Mouse (Mus musculus) spleen, embryonic (tissue): ENCODE data around the gene Rfx2.

Experiments
- CTCF ChIA-PET: fragments of 350-600 bp; sonication (Branson Sonifier 250); formaldehyde crosslinking; loops from one replicate; lab custom pipeline; 2022; lab: Charles Lee

Gene Rfx2

DNA sequence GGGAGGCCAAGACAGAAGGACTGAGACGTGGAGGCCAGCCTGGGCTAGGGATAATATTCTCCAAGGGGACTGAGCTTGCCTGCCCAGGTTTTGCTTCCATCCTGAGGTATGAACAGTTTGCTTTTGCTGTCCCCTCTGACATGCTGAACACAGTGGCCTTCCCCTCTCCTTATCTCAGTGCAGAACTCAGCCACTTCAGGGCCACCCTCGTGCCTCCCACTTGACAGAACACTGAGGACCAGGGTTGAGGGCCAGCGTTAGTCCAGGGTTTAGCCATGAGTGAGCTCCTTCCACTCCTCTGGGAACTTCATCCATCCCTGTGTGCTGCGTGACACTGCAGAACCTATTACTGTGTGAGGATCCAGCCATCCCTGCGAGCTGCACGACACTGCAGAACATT is 41.5 kb downstream of the Rfx2 start:
- CTCF ChIA-PET, result no interaction called here

DNA sequence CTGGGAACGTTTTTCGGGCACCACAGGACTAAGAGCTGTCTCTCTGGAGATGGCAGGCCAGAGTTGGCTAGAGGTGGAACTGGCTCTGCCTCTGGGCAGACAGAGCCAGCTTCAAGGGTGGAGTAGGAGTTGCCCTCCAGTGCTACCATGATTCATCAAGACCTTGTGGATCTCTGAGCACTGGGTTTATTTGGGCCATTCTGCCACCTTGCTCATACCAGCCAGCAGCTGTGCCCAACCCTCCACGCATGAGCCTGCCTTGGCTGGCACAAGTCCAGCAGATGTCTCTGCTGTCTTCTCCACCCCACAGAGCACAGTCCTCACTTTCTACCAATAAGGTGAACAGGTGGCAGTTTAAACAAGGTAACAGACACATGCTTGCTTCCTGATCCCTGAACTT is 41.9 kb downstream of the Rfx2 start:
- CTCF ChIA-PET, result interaction anchor here (0.6 kb wide), 1 partner anchor 17 kb away, joined by 4 read pairs; no protein-coding TSS in a partner anchor

DNA sequence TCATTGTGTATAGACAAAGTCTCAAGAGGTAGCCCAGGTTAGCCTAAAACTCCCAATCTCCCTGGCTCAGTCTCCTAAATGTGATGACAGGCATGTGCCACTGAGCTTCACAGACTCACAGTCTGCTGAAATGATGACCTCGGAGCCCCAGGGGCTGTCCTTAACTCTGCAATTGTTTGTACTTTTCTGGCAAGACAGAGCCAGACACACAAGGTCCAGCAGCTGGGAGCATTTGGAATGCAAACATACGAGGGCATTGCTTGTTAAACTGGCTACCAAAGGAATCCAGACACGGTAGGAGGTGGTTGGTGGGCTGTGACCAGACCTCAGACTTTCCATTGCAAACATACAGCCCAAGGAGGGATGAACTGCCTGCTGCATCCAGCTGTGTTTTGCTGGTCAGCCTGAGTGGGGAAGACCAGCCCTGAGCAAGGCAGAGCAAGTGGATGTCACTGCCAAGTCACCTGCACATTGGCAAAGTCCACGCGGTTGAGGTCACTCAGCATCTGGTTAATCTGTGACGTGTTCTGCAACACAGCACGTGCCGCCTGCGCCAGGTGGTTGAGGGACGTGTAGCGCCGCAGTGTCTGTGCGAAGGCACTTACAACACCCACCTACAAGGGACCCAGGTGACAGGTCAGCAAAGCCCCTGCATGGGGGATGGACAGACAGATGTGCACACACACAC is 50.4 kb downstream of the Rfx2 start:
- CTCF ChIA-PET, result no interaction called here

DNA sequence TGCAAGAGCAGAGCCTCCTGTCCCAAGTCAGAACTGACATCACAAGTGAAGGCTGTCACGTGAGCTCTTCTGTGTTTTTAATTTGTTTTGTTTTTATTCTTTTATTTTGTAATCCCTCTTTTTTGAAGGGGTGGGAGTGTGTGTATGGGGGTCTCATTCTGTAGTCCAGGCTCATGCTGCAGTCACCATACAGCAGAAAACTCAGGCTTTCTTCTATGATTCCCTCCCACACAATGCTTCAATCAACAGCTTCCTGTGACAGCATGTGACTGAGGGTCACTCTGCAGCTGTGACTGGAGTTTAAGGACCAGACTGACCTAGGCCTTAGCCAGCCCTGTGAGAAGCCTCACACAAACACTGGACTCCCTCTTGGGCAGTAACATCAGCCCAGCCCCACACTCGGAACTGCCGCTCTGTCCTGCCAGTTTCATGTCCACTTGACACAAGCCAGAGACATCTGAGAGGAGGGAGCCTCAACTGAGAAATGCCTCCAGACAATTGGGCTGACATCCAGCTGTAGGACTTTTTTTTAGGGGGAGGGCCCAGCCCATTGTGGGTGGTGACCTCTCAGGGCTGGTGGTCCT is 51.9 kb downstream of the Rfx2 start:
- CTCF ChIA-PET, result no interaction called here

GRCm38 (mm10) chr17:56777568-56777967 is 53.2 kb downstream of the Rfx2 start:
- CTCF ChIA-PET, result no interaction called here

GRCm38 (mm10) chr17:56769950-56770349 is 60.9 kb downstream of the Rfx2 start, which contains the start of gene Prr22:
Prr22 (plus strand) TSS chr17:56770250.
- CTCF ChIA-PET, result no interaction called here

DNA sequence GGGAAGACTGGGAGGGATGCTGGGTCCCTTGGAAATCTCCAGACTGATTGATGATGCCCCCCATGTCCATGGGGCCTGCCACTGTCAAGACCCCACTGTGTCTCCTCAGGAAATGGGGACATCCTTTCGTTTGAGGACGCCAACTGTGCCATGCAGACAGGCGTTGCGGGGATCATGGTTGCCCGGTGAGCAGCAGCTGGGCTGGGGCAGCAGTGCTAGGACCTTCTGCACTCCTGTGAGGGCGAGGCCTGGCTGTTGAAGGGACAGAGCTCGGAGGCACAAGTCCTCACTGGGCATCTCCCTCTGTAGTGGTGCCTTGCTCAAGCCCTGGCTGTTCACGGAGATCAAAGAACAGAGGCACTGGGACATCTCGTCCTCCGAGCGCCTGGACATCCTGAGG is 61.9 kb downstream of the Rfx2 start:
- CTCF ChIA-PET, result no interaction called here

DNA sequence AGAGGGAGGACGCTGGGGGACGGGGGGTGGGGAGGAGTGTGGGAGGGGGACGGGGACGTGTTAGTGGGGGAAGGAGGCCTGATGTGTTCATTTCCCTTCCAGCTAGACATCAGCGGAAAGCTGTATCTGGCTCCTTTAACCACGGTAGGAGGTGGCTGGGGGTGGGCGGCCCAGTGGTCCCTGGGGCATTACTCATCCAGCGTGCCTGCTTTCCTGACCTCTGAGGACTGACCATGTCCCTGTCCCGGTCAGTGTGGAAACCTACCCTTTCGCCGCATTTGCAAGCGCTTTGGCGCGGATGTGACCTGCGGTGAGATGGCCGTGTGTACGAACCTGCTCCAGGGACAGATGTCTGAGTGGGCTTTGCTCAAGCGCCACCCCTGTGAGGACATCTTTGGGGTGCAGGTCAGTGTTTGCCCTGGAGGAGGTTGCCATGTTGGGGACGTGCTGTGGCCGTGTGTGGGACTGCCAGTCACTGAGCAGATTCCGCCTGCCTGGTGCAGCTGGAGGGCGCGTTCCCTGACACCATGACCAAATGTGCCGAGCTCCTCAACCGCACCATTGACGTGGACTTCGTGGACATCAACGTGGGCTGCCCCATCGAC is 63.2 kb downstream of the Rfx2 start:
- CTCF ChIA-PET, result no interaction called here

GRCm38 (mm10) chr17:56766631-56767405 is 64.0 kb downstream of the Rfx2 start:
- CTCF ChIA-PET, result no interaction called here

- CTCF ChIA-PET, result interaction anchor here (0.6 to 1.0 kb wide), 2 partner anchors 232 to 501 kb away, joined by 3 read pairs; partner anchors contain the start of gene Alkbh7
Measured at GRCm38 (mm10) chr17:56765431-56765830, 65.4 kb downstream of the Rfx2 start.

GRCm38 (mm10) chr17:56764474-56765354 is 66.1 kb downstream of the Rfx2 start, which contains the start of gene Dus3l:
Dus3l (plus strand) TSS chr17:56764757.
- CTCF ChIA-PET, result interaction anchor here (0.6 to 1.0 kb wide), 2 partner anchors 233 to 501 kb away, joined by 3 read pairs; partner anchors contain the start of gene Alkbh7

DNA sequence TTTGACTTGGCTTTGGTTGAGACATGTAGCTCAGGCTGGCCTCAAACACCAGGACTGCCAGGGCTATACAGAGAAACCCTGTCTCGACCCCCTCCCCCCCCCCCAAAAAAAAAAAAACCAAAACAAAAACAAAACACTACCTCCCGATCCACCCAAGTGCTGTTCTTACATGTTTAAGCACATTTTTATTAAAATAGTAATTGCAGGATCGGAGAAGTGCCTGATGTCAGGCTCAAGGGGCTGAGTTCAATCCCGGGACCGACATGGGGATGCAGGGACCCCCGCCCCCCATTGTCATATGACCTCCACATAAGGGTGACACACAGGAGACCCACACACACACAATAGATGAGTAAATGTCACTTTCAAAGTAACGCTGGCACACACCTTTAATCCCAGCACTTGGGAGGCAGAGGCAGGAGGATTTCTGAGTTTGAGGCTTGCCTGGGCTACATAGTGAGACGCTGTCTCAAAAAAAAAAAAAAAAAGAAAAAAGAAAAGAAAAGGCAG is 67.0 kb downstream of the Rfx2 start:
- CTCF ChIA-PET, result no interaction called here

GRCm38 (mm10) chr17:56762769-56763731 is 67.8 kb downstream of the Rfx2 start:
- CTCF ChIA-PET, result interaction anchor here (0.5 kb wide), 1 partner anchor 133 kb away, joined by 3 read pairs; no protein-coding TSS in a partner anchor

- CTCF ChIA-PET, result interaction anchor here (0.6 kb wide), 2 partner anchors 70 to 624 kb away, joined by 5 to 6 read pairs; no protein-coding TSS in a partner anchor
Measured at GRCm38 (mm10) chr17:56761991-56762410, 68.8 kb downstream of the Rfx2 start.

DNA sequence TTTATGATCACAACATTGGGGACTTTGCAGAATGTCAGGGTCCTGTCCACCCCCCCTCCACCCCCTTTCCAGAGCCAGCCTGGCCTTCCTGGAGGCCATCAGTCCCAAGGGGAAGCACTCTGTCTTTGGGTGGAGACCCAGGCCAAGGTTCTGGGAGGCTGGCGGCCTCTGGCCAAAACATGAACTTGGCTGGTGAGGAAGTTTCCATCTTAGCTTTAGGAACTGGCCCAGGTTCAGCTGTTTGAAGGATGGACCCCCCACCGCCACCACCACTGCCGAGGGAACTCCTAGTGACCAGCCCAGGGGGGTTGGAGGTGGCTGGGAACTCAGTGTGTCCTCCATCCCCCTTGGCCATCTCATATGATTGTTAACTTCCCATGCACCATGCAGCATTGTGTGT is 69.7 kb downstream of the Rfx2 start:
- CTCF ChIA-PET, result interaction anchor here (0.7 kb wide), 1 partner anchor 26 kb away, joined by 4 read pairs; no protein-coding TSS in a partner anchor

GRCm38 (mm10) chr17:56759261-56759660 is 71.6 kb downstream of the Rfx2 start:
- CTCF ChIA-PET, result no interaction called here

DNA sequence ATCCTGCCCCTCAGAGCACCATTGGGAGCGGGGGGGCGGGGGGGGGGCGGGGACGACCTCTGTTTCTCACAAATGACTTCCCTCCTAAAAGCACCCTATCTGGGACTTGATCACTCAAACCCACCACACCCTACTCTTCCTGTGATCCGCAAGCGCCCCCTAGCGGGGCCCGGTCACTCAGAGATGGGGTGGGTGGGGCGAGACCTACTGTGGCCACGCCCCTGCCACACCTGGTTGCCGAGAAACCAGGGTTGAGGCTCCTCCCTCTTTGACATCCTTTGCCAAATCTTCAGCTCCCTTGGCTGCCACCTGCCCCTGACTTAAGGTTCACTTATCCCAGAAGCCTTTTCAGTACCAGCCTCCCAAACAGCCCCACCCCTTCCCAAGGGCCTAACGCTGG is 72.7 kb downstream of the Rfx2 start:
- CTCF ChIA-PET, result no interaction called here

- CTCF ChIA-PET, result interaction anchor here (0.7 kb wide), 1 partner anchor 51 kb away, joined by 3 read pairs; no protein-coding TSS in a partner anchor
Measured at GRCm38 (mm10) chr17:56757416-56758123, 73.2 kb downstream of the Rfx2 start, which contains the start of gene Nrtn. Nrtn (minus strand) TSS chr17:56757530.
